Mouse (Mus musculus) cerebellum, adult 18-20 months (tissue): ENCODE results near the gene Gm13539.
"Not testable (repeated sequence)": the region's sequence is repeated elsewhere in the genome, so short reads cannot be mapped to it uniquely, and the experiment has no call there.

Experiments
- DNase-seq, 2 experiments: peaks; one replicate each; pipeline ENCODE4 v3.0.0; 2021

Gene Gm13539

DNA sequence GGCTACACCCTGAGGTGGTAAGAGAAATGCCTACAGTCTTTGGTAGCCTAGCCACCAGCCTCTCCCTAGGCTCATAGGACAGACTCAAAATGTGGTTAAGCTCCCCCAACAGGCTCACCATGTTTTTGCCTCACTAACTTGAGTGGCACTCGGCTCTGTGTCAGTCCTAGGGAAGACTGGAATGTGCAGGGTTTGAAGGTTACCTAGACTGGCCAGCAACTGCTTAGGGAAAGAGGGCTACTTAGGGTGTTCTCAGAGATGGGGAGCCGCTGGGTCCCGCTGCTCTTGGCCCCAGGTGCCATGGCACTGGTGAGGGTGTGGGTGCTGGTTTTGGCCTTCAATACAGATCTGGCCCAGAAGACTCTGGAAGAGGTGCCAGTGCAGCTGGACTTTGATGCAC, at the start of gene Gm13539:
Gene Gm13539 (plus strand): TSS at position 301 of the 400 bp plus-strand sequence.
- DNase-seq: no peak

DNA sequence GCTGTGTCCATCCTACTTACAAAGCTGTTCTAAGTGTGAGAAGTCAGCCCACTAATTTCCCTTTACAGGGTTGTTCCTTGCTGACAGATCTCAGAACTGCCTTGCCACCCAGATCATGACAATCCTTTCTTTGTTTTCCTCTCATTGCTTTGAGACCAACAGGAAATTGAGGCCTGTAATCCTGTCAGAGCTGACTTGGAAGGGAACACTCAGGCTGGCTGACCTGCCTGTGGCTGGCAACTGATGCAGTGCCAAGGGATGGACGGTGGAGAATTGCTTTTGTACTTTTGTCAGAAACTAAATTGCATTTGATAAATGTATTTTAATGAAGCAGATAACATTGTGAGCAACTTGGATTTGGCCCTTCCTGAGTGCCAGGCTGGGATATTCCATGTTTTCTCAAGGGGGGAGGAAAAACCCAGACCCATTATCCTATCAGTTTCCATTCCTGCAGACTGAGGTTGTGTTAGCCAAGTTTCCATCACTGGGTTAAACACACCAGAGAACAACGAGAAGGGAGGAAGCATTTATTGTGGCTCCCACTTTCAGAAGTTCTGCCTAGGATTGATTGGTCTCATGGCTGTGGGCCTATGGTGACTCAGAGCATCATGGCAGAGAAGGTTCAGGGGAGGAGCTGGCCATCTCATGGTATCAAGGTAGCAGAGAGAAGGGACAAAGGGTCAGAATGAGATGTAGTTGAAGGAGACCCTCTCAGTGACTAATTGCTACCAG, 48.7 kb upstream of the Gm13539 start:
- DNase-seq: no peak

DNA sequence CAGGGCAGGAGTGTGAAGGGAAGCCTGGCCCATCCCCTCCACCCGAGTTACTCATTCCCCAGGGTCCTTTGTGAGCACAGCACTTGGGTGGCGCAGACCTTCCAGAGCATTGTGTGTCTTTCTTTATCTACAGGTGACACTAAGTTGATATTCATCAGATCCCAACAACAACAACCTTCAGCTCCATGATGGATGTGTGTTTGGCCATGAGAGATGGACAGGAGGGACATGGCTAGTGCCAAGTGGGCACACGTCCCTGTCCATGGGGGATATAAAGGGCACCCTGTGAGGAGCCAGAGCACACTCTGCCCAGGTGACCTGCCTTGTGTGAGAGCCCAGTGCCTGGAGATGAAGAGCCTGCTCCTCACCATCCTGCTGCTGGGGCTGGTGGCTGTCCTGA, 45.3 kb upstream of the Gm13539 start, which contains the start of gene Obp2b:
Gene Obp2b (plus strand): TSS at position 301 of the 400 bp plus-strand sequence.
- not testable (repeated sequence) for DNase-seq

- no peak for DNase-seq
Observed at GRCm38 (mm10) chr2:25741671-25742070, 40.4 kb upstream of the Gm13539 start.

DNA sequence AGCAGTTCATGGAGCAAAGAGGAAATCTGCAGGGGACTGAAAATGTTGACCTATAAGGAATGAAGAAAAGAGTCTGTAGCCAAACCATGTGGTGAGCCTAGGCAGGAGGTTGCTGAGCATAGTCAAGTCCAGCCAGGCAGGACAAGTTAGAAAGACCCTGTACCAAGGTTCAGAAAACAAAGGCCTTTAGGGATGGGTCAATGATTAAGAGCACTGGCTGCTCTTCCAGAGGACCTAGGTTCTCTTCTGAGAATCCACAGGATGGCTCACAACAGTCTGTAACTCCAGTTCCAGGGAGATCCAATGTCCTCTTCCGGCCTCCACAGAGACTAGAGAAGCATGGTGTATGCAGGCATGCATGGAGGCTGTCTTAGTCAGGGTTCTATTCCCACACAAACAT, 27.9 kb upstream of the Gm13539 start:
- DNase-seq: no peak

- no peak for DNase-seq
Observed at GRCm38 (mm10) chr2:25758064-25758625, 23.9 kb upstream of the Gm13539 start.

DNA sequence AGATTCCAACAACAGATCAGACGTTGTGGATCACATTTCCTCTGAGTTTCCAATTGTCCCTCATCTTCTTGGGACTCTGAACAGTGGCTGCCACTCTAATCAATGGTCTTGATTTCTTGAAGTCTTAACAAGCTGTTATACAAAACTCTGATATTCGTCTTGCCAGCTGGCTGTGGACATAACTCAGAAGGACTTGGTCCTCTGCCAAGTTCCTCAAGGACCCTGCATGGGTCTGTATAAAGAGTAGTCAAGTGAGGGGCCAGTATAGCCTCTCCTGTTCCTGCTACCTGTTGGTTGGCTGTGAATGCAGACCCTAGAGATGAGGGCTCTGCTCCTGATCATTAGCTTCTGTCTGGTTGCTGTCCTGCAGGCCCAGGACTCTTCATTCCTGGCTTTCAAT, 16.8 kb upstream of the Gm13539 start, which contains the start of gene Lcn3:
Gene Lcn3 (plus strand): TSS at position 301 of the 400 bp plus-strand sequence.
- no peak for DNase-seq

GRCm38 (mm10) chr2:25767764-25768163, 14.3 kb upstream of the Gm13539 start:
- no peak for DNase-seq

GRCm38 (mm10) chr2:25773507-25773906, 8.6 kb upstream of the Gm13539 start:
- DNase-seq: no peak

GRCm38 (mm10) chr2:25774640-25775039, 7.4 kb upstream of the Gm13539 start:
- DNase-seq: no peak

DNA sequence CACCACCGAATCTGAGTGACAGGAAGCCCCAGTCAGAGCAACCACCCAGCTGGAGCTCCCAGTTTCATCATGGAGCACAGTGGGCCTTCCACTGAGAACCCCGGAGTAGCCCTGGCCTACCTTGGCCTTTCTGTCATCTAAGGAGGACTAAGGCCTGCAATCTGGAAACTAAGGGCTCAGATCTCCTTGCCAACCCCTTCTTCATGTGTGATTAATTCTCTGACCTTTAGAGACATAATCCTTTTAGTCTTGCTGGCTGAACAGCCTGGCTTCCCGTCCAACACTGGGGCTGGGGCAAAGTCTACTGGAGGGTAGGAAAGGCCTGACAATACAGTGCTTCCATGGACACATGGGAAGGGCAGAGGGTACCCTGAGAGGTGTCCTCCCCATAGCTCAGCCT, 6.1 kb upstream of the Gm13539 start:
- no peak for DNase-seq

DNA sequence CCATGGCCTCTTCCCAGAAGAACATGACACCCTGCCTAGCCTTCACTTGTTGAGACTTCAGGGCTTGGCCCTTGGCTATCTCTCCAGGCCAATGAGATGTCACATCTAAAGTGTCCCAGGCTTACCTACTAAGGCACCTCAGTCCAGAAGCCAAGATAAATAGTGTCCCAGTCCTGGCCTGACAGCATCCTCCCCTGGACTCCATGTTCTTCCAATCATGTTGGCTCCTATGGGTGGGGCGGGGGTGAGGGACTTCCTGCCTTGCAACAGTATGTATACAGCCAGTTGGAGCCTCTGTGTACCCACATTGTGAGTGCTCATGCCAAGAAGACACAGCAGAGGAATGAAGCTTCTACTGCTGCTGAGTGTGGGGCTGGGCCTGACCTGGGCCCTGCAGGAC, 5.3 kb upstream of the Gm13539 start, which contains the start of gene Lcn11:
Gene Lcn11 (plus strand): TSS at position 301 of the 400 bp plus-strand sequence.
- no peak for DNase-seq

GRCm38 (mm10) chr2:25779076-25779475, 3.0 kb upstream of the Gm13539 start:
- DNase-seq: no peak

DNA sequence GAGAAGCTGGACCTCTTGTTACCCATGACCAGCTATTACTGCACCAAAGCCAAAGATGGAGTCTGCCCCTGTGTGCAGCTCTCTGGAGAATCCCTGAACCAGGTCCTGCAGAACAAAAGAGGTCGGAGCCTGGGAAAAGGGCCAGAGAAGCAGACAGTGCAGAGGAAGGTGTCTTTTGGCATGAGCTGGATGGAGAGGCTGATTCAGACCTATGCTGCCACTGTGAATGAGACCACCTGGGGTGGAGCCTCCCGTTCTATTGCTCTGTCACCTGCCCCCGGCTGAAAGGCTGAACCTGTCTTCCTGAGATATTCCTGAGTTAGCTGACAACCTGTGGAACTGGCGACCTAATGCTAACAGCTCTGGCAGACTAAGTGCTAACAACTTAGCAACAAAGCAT, 1.1 kb upstream of the Gm13539 start:
- DNase-seq: peak; percentile 26 to 42

GRCm38 (mm10) chr2:25785573-25786322, 3.7 kb downstream of the Gm13539 start:
- DNase-seq: no peak

- no peak for DNase-seq
Observed at GRCm38 (mm10) chr2:25789092-25789491, 7.0 kb downstream of the Gm13539 start.

- no peak for DNase-seq
Observed at GRCm38 (mm10) chr2:25797635-25798034, 15.6 kb downstream of the Gm13539 start.

GRCm38 (mm10) chr2:25798065-25798464, 16.0 kb downstream of the Gm13539 start:
- DNase-seq: no peak

- DNase-seq: no peak
Observed at GRCm38 (mm10) chr2:25811711-25812110, 29.7 kb downstream of the Gm13539 start.

DNA sequence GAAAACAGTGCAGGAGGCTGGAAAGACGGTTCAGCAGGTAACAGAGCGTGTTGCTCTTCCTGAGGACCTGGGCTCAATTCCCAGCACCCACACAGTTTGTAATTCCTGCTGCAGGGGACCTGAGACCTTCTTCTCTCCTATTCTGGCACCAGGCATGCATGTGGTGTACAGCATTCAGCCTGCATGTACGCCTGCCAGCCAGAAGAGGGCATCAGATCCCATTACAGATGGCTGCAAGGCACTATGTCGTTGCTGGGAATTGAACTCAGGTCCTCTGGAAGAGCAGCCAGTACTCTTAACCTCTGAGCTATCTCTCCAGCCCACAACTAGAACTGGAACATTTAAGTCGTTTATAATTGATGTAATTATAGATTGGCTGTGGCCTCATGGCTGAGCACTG, 31.3 kb downstream of the Gm13539 start:
- DNase-seq: no peak

- DNase-seq: not testable (repeated sequence)
Observed at GRCm38 (mm10) chr2:25815748-25816147, 33.7 kb downstream of the Gm13539 start, which contains the start of gene Glt6d1. Gene Glt6d1 (minus strand): TSS chr2:25815848.

DNA sequence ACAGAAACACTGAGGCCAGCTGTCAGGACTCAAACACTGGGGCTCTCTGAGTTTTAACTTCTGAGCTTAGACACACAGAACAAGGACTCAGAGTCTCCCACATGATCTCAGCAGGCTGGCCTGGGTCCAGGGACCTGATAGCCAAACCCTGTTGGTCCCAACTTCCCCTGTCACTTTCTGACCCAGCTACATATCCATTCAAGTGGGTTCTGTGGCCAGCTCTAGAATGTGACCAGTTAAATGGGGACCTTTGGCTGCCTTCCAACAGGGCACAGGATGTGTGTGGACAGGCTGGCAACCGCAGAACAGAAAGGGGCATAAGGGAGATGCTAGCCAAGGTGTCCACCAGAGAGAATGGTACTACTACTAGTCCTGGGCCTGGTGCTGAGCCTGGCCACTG, 40.7 kb downstream of the Gm13539 start, which contains the start of gene Lcn9:
Gene Lcn9 (plus strand): TSS at position 348 of the 400 bp plus-strand sequence.
- DNase-seq: no peak

GRCm38 (mm10) chr2:25824751-25825150, 42.7 kb downstream of the Gm13539 start:
- DNase-seq: no peak
